Mouse (Mus musculus) stomach, postnatal 0 days (tissue): ENCODE measurements at regions not wholly inside any gene's neighbourhood (a gene's known extent, or its start where the extent isn't known, plus 50 kb on each side); places are given as distances from the start of the nearest gene placed in this dataset.

Experiments used
- CTCF ChIP-seq: IDR thresholded peaks from 2 replicates; pipeline ENCODE4 v1.5.1; 2016; ENCODE audit warnings: antibody characterized with exemption, low read depth, mild to moderate bottlenecking, moderate library complexity
- EP300 ChIP-seq: optimal IDR thresholded peaks from 2 replicates; pipeline ENCODE3; 2016; ENCODE audit warnings: antibody characterized with exemption

GRCm38 (mm10) chr15:68605478-68605877 is 2104.8 kb upstream of the Lrrc6 start:
- TF ChIP-seq CTCF (no peak), EP300 (no peak)
